Mouse (Mus musculus): Measurements from ENCODE around the gene Atg7.

The Atg7 gene

GRCm38 (mm10) chr6:114814882-114815650 is 172.2 kb downstream of the Atg7 start:
- no peak for DNase-seq (ENCODE audit: low read depth, low spot score)

- no peak for DNase-seq (ENCODE audit: low read depth, low spot score)
Observed at GRCm38 (mm10) chr6:114817948-114818347, 175.1 kb downstream of the Atg7 start.

- no peak for DNase-seq (ENCODE audit: low read depth, low spot score)
Observed at GRCm38 (mm10) chr6:114818471-114818870, 175.6 kb downstream of the Atg7 start.

- no peak for DNase-seq (ENCODE audit: low read depth, low spot score)
Observed at GRCm38 (mm10) chr6:114819971-114820481, 177.1 kb downstream of the Atg7 start.

GRCm38 (mm10) chr6:114821646-114822045 is 178.7 kb downstream of the Atg7 start:
- no peak for DNase-seq (ENCODE audit: low read depth, low spot score)

- no peak for DNase-seq (ENCODE audit: low read depth, low spot score)
Observed at GRCm38 (mm10) chr6:114826889-114827288, 184.0 kb downstream of the Atg7 start.

GRCm38 (mm10) chr6:114829660-114830438 is 187.0 kb downstream of the Atg7 start:
- no peak for DNase-seq (ENCODE audit: low read depth, low spot score)

- no peak for DNase-seq (ENCODE audit: low read depth, low spot score)
Observed at GRCm38 (mm10) chr6:114831807-114832206, 188.9 kb downstream of the Atg7 start.

GRCm38 (mm10) chr6:114833058-114833685 is 190.3 kb downstream of the Atg7 start:
- DNase-seq (ENCODE audit: low read depth, low spot score): no peak

- DNase-seq (ENCODE audit: low read depth, low spot score): no peak
Observed at GRCm38 (mm10) chr6:114833791-114834346, 191.0 kb downstream of the Atg7 start.

- DNase-seq (ENCODE audit: low read depth, low spot score): no peak
Observed at GRCm38 (mm10) chr6:114835344-114835743, 192.4 kb downstream of the Atg7 start.

GRCm38 (mm10) chr6:114835752-114836151 is 192.9 kb downstream of the Atg7 start:
- DNase-seq (ENCODE audit: low read depth, low spot score): no peak

- DNase-seq (ENCODE audit: low read depth, low spot score): no peak
Observed at GRCm38 (mm10) chr6:114836433-114836832, 193.5 kb downstream of the Atg7 start.

GRCm38 (mm10) chr6:114838872-114839271 is 196.0 kb downstream of the Atg7 start:
- no peak for DNase-seq (ENCODE audit: low read depth, low spot score)

GRCm38 (mm10) chr6:114840012-114840411 is 197.1 kb downstream of the Atg7 start:
- DNase-seq (ENCODE audit: low read depth, low spot score): no peak

- DNase-seq (ENCODE audit: low read depth, low spot score): no peak
Observed at GRCm38 (mm10) chr6:114842131-114842530, 199.2 kb downstream of the Atg7 start.

- DNase-seq (ENCODE audit: low read depth, low spot score): no peak
Observed at GRCm38 (mm10) chr6:114842863-114843262, 200.0 kb downstream of the Atg7 start.

- DNase-seq (ENCODE audit: low read depth, low spot score): no peak
Observed at GRCm38 (mm10) chr6:114846153-114846772, 203.4 kb downstream of the Atg7 start.

- no peak for DNase-seq (ENCODE audit: low read depth, low spot score)
Observed at GRCm38 (mm10) chr6:114847582-114848174, 204.8 kb downstream of the Atg7 start.

- DNase-seq (ENCODE audit: low read depth, low spot score): no peak
Observed at GRCm38 (mm10) chr6:114848761-114849160, 205.9 kb downstream of the Atg7 start.

- no peak for DNase-seq (ENCODE audit: low read depth, low spot score)
Observed at GRCm38 (mm10) chr6:114849787-114850186, 206.9 kb downstream of the Atg7 start.
